Mouse (Mus musculus) neural tube, embryonic 13.5 days (tissue): ENCODE data around the gene A1bg. TPM values are rescaled to one million over a fixed set of nuclear protein-coding genes. Genes with fewer than 3 reads are reported as not detected.

Experiments used
- ATAC-seq: fragments of 200-750 bp; cut with Nextera tagmentation; 2 replicates; pipeline ENCODE4 v1.8.0; 2017; ENCODE audit warnings: low read depth, mild to moderate bottlenecking, moderate TSS enrichment, moderate library complexity
- H3K27ac ChIP-seq: fragments of 300-500 bp; sonication (generic); replicated peaks from 2 replicates; pipeline ENCODE4 v1.5.1; 2015; ENCODE audit warnings: moderate library complexity, mild to moderate bottlenecking, inconsistent platforms
- H3K27me3 ChIP-seq: fragments of 300-500 bp; sonication (generic); 2 replicates; pipeline ENCODE4 v1.6.1; 2015; ENCODE audit warnings: mild to moderate bottlenecking, inconsistent platforms
- H3K36me3 ChIP-seq: fragments of 300-500 bp; sonication (generic); 2 replicates; pipeline ENCODE4 v1.6.1; 2015; ENCODE audit warnings: mild to moderate bottlenecking, inconsistent platforms
- H3K4me1 ChIP-seq: fragments of 300-500 bp; sonication (generic); replicated peaks from 2 replicates; pipeline ENCODE4 v1.6.1; 2015; ENCODE audit warnings: inconsistent platforms
- H3K4me2 ChIP-seq: fragments of 300-500 bp; sonication (generic); 2 replicates; pipeline ENCODE4 v1.6.1; 2015; ENCODE audit warnings: inconsistent platforms, mild to moderate bottlenecking, moderate library complexity
- H3K4me3 ChIP-seq: fragments of 300-500 bp; sonication (generic); 2 replicates; pipeline ENCODE4 v1.5.1; 2015; ENCODE audit warnings: mild to moderate bottlenecking, inconsistent platforms
- H3K9ac ChIP-seq: fragments of 300-500 bp; sonication (generic); 2 replicates; pipeline ENCODE4 v1.6.1; 2015; ENCODE audit warnings: moderate library complexity, mild to moderate bottlenecking, inconsistent platforms
- H3K9me3 ChIP-seq: fragments of 300-500 bp; sonication (generic); 2 replicates; pipeline ENCODE4 v1.6.1; 2016; ENCODE audit warnings: inconsistent platforms
- WGBS: fragments of 180-500 bp; shearing (Covaris S2); methylation state at CpG from one replicate; pipeline ENCODE4 v1.1.7; 2015; 5-methylcytosine and 5-hydroxymethylcytosine counted together
- polyA plus RNA-seq: library from polyadenylated mRNA; unstranded; fragments of >200 nt; fragmentation: Nextera tagmentation; extraction: Ambion mirVana; gene quantifications from 2 replicates; pipeline ENCODE4 v1.2.1, GENCODE M21; 2015

Gene A1bg
- polyA plus RNA-seq, 1 experiment from 2014 or later, result not detected

DNA sequence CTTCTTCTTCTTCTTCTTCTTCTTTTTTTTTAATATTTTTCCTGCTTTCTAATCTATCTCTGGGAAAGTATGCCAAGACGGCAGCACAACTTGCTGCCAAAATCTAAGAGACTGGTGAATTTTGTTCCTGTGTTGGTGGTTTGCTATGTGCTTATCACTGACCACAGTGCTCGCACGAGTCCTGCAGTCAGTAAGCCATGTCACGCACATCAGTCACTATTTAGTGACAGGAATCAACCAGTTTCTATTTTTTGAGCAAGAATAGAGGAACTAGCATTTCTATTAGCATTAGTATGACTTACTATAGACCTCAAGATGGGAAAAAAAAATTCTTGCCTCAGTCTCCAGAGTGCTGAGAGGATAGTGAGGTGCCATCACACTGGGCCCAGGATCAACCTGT, 68.7 kb downstream of the A1bg start:
- no peak overlapping the region for H3K9ac ChIP-seq
- H3K27me3 ChIP-seq, result no peaks in the 10 kb centered on the region
- H3K4me1 ChIP-seq, result peaks cover 12% of the 10 kb centered on the region
- no peaks in the 10 kb centered on the region for H3K36me3 ChIP-seq
- H3K9me3 ChIP-seq, result no peaks in the 10 kb centered on the region
- H3K4me2 ChIP-seq, result no peak overlapping the region
- H3K27ac ChIP-seq, result no peak overlapping the region
- no peak overlapping the region for H3K4me3 ChIP-seq
- 84% methylated on average over 4 of the region's 4 CpGs for WGBS
- ATAC-seq, result no peak

DNA sequence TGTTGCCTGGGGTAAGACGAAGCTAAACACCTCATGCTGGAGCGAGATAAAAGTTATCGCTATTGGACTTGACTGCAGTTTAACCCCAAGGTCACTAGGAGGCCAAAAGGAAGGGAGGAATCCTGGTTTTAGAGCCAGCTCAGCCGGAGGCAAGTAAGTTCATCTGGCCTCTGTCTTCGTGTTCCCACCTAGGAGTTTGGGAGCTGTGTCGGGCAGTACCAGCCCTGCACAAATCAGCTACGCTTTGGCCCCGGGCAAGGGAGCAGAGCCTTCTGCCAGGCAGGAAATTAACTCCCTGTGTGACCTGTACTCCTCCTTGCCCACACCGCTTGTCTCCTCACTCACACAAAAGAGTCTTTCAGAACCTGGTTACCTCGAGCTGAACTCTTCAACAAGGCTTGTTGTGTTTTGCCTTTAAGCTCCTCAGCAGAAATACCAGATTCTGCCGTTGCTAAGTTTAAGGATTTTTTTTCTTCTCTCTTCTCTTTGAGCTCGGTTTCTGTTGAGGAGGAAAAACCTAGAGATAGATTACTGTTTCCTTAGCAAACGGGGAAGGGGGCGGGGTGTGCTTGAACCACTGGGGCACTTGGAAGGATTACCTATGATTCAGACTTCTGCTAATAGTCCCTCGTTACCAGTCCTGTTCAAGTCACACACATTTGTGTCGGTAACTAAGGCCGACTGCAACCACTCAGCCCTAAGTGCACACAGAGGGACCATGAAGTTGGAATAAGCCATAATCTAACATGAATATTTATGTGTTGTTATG, 69.4 kb downstream of the A1bg start, which contains the start of gene Fam84b:
Gene Fam84b (minus strand): TSS at position 548 of the 769 bp plus-strand sequence.
- peak; percentile 72; the same call in 1 of the 2 replicates for ATAC-seq
- WGBS, result 30% methylated on average over 17 of the region's 17 CpGs

GRCm38 (mm10) chr15:60848630-60849029, 74.2 kb downstream of the A1bg start:
- Histone ChIP-seq H3K4me1 (peaks cover 22% of the 10 kb centered on the region), H3K4me3 (no peak overlapping the region), H3K27ac (no peak overlapping the region), H3K9me3 (no peaks in the 10 kb centered on the region), H3K9ac (no peak overlapping the region), H3K36me3 (no peaks in the 10 kb centered on the region), H3K27me3 (no peaks in the 10 kb centered on the region), H3K4me2 (no peak overlapping the region)
- WGBS, result 59% methylated on average over 3 of the region's 3 CpGs
- ATAC-seq, result no peak

More for the DNA sequence above, 69.4 kb downstream of the A1bg start, which contains the start of gene Fam84b:
- Histone ChIP-seq H3K4me3 (no peak within 1 kb of the TSS), H3K36me3 (no peaks in the 10 kb centered on the region), H3K4me1 (peaks cover 12% of the 10 kb centered on the region), H3K9ac (no peak within 1 kb of the TSS), H3K27me3 (no peaks in the 10 kb centered on the region), H3K27ac (no peak within 1 kb of the TSS), H3K9me3 (no peaks in the 10 kb centered on the region), H3K4me2 (no peak within 1 kb of the TSS)

Other genes starting within 250 kb of the A1bg start
- gene Fam84b, start 69.2 kb downstream of the A1bg start, polyA plus RNA-seq, result 6.3 and 8.5 TPM in 2 replicates